Mouse (Mus musculus): ENCODE results near the gene Klf1.

Gene Klf1

DNA sequence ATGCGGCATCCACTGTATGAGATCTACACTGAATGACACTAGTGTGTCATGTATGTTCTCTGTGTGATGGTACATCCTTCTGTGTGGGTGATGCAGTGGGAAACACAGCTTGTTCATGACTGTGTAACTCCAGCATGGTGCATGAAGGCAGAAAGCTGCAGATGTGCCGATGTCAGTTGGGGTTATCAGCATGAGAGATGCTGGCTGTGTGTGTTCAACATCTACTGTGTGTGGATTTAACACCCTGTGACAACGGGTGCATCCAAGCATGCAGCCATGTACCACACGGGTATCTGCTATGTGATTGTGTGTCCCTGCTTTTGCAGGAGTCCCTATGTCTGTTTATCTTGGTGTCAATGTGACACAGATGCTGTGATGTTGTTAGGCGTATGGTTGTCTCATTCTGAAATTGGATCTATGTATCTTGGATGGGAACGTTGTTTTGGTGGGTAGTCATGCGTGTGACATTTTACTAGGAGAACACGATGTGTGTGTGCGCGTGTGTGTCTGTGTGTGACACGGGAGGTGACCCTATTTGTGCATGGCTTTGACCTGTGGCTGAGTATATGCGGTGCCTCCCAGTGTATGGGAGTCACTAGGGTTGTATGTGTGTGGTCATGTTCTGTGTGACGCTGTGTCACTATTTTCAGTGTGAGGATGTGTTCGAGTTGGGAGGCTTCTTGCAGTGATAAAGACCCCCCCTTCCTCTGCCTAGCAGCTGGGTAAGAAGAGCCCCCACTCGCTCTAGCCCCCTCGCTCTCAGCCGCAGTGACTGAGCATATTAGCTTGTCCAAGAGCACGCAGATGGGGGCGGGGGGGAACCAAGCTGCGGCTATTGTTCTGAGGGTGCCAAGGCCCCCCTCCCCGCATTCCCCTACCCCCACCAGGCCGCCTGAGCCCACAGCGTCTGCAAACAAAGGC lies 34.6 kb downstream of the Klf1 start:
- peak in 1 of 2 experiments; percentile 51 for DNase-seq

- peak; percentile 87 to 93 for DNase-seq
These were observed 35.3 kb downstream of the Klf1 start, which contains the start of gene Mast1 for GRCm38 (mm10) chr8:84936962-84937546. Gene Mast1 (minus strand): TSS chr8:84937359.

GRCm38 (mm10) chr8:84937620-84938485 lies 36.1 kb downstream of the Klf1 start:
- no peak for DNase-seq

- DNase-seq = no peak
These were observed 42.0 kb downstream of the Klf1 start for GRCm38 (mm10) chr8:84943699-84944098.

DNA sequence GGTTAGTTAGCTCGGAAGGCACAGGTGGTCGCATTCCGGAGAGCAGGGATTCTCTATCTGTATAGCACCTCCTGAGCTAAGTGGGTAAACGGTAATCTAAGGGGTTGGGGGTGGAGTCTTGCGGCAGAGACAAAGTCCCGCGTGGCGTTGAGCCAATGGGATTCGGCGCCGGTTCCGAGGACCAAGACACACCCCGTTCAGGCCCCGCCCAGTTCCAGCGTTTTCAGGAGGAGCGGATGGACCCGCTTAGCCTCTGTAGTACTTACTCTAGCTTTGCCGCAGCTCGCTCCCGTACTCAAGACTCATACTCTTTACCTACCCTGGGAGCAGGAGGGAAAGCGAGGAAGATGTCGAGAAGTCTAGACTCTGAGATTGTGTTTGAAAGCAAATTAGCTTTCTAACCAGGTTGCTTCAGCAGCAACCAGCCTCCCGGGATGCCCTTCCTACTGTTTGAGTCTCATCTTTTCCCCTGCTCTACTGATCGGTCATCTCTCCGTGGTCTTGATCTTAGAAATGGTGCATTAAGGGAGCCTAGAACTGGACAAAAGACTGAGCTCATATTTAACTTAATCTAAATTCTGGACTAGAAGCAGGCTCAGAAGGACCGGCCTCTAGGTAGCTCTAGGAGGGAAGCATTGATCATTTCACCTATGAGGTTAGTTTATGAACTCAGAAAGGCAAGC lies 42.9 kb downstream of the Klf1 start:
- peak; percentile 85 to 90 for DNase-seq

- DNase-seq = peak; percentile 58 to 65
These were observed 43.5 kb downstream of the Klf1 start for GRCm38 (mm10) chr8:84945235-84945632.

- peak; percentile 72 to 81 for DNase-seq
These were observed 44.2 kb downstream of the Klf1 start for GRCm38 (mm10) chr8:84945633-84946527.

DNA sequence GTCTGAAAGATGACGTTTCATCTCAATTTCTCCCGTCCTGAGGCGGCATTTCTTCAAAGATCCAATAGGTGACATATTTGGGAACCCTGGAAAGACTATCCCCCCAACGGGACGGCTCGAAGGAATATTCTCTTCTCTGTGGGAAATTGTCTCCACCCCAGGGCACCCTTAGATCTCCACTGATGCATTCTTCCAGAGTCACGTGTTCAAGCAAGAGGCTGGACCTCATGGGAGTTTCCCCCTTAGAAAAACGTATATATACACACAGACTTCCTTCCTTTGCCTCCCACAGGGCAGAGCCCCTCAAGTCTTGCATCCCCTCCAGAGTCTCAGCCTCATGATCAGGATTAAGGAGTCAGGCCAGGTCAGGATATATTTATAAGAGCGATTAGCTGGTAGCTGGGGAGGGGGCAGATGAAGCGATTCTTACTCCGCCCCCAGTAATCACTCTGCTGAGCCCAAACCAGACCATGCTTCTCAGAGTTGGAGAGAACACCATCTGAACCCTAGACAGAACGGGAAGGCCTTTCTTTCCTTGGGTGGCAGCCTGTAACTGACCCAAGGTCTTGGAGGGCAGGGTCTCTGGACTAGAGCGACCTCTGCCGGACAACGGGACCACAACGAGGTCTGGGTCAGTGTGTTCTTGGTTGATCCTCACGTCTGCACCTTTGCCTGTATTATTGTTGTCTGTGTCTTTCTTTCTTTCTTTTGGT lies 45.0 kb downstream of the Klf1 start, which contains the start of gene Rtbdn:
Rtbdn (plus strand) TSS at position 464 of the 713 bp plus-strand sequence.
- peak; percentile 81 to 84 for DNase-seq

DNA sequence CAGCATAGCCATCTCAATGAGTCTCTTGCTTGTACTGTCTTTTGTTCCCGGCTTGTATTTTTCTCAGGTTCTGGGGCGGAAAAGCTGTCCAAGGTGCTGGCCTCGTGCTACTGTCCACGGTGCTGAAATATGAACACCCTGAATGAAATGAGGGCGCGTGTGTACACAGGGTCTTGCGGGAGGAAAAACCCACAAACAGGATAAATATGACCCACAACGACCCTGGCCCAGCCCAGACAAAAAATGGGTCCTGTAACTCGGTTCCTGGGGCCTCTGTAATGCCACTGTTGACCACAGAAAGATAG lies 45.5 kb downstream of the Klf1 start:
- no peak for DNase-seq

GRCm38 (mm10) chr8:84949753-84950152 lies 48.0 kb downstream of the Klf1 start:
- no peak for DNase-seq

DNA sequence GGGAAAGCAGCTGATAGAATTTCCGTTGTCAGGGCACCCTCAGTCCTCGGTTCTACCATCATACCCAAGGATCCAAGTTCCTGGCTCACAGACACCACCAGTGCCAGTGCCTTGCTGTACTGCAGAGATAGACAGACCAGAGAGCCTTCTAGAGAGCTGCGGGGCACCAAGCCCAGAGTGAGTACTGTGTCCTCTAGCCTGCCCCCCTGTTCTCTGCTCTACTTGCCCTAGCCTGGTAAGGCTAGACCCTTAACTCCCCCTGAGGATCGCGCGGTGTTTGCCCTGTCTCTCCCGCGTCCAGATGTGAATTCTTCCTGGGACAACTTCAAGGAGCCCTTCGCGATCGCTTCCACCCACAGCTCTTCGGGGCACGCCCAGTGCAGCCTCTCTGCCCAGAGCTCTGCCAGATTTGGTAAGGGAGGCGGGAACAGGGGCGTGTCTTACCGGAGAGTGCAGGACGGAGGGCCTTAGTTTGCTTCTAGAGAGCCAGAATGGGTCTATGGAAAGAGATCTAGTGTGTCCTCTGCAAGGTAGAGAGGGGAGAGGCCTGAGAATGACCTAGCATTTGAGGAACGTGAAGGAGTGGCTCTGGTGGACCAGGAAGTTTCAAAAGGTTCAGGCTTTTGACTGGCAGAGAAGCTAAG lies 51.0 kb downstream of the Klf1 start:
- no peak for DNase-seq
